Mouse (Mus musculus) right cerebral cortex, postnatal 14 days (tissue): ENCODE measurements at regions not wholly inside any gene's neighbourhood (a gene's known extent, or its start where the extent isn't known, plus 50 kb on each side); places are given as distances from the start of the nearest gene placed in this dataset.
A peak's percentile ranks its signal among the peaks of the same experiment; 100 is the strongest.

ENCODE experiments used
- DNase-seq: peaks from one replicate; pipeline ENCODE4 v3.0.0; 2022

DNA sequence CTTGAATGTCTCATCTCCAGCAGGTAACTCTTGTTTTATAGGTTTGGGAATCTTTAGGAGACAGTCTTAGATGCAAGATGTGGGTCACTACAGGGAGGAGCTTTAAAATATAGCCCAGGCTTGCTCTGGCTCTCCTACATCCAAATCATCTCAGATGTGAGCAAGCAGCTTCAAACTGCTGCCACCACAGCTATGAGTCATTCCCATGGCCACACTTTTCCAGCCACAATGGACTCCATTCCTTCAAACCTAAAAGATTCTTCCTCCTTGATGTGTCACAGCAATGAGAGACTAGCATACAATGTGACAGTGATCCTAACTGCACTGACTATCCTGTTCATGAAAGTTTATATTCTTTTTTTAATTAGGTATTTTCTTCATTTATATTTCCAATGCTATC lies 640.5 kb upstream of the A1bg start:
- no peak for DNase-seq

DNA sequence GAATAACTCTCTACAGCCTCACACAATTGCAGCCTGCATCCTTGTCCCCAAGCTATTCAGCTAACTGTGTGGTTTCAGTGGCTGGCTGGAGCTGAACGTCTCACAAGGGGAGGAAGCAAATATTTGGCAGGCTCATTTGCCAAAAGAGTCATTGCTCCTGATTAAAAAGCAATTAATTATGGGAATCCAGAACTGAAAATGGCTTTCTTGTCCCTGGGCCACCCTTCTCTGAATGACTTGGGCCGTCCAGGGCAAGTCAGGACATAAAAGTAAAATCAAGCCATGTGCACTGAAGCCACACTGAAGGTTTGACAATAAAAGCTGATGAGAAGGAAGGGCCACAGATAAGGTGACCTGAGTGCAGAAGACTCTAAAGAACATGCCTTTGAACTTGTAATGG lies 639.4 kb upstream of the A1bg start:
- DNase-seq, result no peak

DNA sequence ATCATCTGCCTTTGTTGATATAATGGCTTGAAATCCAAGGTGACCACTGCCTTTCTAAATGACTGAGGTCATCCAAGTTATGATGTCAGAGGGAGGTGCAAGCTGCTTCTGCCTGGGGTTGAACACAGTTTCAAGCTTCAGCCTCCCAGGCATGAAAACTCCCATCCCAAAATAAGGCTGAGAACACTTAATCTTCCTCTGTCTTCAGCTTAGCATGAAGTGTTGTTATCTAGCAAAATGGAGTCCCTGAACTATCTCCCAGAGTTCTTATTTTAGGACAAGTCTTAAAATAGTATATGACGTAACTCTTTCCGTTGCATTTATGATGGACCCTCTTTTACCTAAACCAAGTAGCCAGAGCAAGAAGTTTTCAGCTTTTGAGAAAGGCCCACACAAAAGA lies 631.1 kb upstream of the A1bg start:
- no peak for DNase-seq

GRCm38 (mm10) chr15:61553081-61553680 lies 630.4 kb upstream of the A1bg start:
- no peak for DNase-seq

- no peak for DNase-seq
Observed at GRCm38 (mm10) chr15:61551206-61551605, 628.4 kb upstream of the A1bg start.

- DNase-seq, result no peak
Observed at GRCm38 (mm10) chr15:61548400-61548799, 625.6 kb upstream of the A1bg start.

- no peak for DNase-seq
Observed at GRCm38 (mm10) chr15:61546608-61547007, 623.8 kb upstream of the A1bg start.

DNA sequence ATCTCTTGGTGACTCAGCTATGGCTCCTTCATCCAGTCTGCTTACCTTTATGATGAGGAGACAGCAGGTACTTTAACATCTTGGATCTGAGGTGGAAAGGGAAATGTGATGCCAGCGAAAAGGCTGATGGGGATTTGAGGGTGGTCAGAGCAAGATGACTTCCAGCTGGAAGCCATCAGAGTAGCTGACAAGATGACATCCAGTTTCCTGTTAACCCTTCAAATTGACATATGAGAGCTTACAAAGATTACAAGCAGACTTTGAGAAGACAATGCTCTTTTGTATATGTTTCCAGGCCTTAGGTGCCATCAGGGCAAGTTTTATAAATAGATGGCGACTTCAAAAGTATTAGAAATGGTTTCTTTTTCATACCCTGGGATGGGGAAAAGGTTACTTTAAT lies 621.3 kb upstream of the A1bg start:
- DNase-seq, result no peak

- DNase-seq, result no peak
Observed at GRCm38 (mm10) chr15:61541643-61542042, 618.8 kb upstream of the A1bg start.

GRCm38 (mm10) chr15:61540753-61541421 lies 618.1 kb upstream of the A1bg start:
- DNase-seq, result no peak

- no peak for DNase-seq
Observed at GRCm38 (mm10) chr15:61538930-61539329, 616.1 kb upstream of the A1bg start.

DNA sequence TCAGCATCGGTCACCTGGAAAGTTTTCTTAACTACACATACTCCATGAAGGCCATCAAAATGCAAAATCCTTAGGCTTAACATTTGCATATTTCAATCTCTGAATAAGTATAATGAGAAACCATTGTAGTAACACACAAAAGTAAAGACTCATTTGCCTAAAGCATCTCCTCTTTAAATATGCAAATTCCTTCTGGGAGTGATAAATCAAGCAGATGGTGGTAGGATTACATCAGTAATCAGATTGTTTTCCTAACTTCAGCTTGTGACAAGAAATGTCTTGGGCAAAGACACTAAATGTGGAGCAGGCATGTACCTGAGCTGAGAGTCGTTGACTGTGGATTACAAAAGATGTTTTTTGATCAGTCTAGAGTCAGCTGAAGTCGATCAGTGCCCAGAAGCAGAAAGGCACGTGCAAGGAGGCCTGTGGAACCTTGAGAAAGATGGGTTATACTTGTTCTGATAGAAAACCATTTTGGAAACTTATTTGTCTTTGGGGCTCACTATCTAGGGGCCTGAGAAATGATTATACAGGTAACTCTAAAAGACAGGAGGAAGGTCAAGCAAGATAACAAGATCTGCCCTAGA lies 615.5 kb upstream of the A1bg start:
- no peak for DNase-seq

DNA sequence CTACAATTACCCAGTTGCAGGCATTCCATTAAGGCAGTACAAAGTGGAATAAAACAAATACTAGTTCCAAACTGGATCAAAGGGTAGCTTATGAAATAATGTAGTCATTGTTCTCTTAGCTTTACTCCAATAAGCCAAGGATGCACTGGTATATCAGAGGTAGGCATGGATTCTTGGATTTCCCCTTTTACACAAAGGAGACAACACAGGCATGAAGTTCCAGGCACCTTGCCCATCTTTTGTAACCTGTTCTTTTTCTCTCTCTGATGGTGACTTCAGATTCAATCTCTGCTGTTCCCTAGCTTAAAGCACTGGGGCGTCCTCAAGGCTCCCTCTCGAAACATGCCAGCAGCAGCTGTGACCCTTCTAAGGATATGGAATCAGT lies 613.5 kb upstream of the A1bg start:
- no peak for DNase-seq

GRCm38 (mm10) chr15:61535644-61536331 lies 613.0 kb upstream of the A1bg start:
- no peak for DNase-seq

DNA sequence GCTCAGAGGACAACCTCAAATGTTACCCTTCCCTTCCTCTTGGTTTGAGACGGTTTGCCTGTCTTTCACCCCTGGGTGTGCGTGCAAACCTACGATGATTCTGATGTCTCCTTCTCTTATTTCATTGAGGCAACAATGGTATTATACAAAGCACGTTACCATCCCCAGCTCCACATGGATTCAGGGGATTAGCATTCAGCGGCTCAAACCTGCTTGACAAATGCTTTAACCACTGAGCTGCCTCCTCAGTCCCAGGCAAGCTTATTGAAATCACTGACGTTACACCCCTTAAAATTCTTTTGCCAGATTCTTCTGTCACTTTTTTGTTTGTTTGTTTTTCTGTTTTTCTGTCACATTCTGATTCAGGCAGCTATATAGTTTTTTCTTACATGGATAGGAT lies 612.4 kb upstream of the A1bg start:
- no peak for DNase-seq

DNA sequence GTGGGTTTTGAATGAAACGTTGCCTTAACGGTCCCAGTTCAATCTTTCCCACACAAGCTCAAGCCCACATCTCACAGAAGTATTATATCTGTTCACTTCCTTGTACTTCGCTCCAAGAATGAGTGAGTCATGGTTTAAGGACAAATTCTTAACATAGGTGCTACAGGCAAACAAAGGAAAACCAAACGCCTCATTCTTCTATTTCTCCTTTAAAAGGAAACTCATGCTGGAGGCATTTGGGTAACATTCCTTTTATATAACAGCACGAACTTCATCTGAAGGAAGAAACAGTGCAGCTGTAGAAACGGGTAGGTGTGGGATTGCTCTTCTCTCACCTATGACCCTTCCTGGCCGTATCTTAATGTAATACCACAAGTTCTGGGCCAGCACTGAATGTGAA lies 610.0 kb upstream of the A1bg start:
- no peak for DNase-seq

- DNase-seq, result no peak
Observed at GRCm38 (mm10) chr15:61532040-61532439, 609.2 kb upstream of the A1bg start.

GRCm38 (mm10) chr15:61523036-61523435 lies 600.2 kb upstream of the A1bg start:
- DNase-seq, result no peak

DNA sequence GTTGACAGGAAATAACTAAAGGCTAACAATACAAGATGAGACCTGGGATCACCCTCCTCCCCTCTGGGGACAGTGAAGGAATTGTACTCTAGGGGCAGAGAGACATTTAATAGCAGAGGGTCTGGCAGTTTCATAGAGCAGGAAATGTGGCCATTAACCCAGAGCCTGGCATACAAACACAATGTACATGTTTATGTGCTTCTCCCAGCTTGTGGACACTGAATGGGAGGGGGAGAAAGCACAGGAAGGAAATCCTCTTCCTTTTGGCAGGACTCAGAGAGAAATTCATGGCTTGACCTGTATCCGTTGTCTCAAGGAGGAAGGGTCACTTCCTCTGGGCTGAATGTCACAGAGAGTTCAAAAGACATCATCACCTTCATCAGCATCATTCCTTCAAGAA lies 594.5 kb upstream of the A1bg start:
- DNase-seq, result no peak

DNA sequence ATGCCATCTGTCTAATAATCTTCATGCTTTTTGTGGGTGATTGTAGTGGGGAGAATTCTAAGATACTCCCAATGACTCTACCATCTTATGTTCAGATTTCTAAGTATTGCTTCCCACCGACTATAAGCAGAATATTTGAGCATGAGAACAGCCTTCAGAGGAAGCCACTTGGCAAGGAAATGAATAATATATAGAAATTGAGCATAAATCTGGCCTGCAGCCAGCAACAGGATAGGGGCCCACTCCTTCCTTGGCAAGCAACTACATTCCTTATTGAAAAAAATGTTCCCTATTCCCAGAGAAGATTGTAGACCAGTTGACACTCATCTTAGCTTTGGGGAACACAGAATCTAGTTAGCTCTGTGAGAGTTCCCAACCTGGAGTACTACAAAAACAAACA lies 591.5 kb upstream of the A1bg start:
- peak; percentile 50 for DNase-seq

DNA sequence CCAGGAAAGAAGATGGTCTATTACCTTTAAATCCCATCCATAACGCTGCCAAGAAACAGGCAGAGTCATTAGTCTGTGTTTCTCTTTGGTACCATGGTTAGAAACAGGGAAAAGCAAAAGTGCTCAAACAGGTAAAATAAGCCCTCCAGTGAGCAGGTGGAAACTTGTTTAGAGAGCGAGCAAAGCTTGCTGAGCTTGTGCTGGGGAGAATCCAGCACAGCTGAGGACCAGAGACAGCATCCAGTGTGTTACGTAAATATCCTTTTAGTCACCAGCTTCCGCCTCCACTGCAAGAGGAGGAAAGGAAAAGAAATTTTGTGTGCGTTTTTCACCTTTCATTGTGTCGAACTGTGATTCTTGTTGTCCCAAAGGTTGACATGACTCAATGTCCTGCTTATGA lies 586.0 kb upstream of the A1bg start:
- no peak for DNase-seq

GRCm38 (mm10) chr15:61506361-61506897 lies 583.6 kb upstream of the A1bg start:
- no peak for DNase-seq

- DNase-seq, result peak; percentile 5
Observed at GRCm38 (mm10) chr15:61503436-61503835, 580.6 kb upstream of the A1bg start.

DNA sequence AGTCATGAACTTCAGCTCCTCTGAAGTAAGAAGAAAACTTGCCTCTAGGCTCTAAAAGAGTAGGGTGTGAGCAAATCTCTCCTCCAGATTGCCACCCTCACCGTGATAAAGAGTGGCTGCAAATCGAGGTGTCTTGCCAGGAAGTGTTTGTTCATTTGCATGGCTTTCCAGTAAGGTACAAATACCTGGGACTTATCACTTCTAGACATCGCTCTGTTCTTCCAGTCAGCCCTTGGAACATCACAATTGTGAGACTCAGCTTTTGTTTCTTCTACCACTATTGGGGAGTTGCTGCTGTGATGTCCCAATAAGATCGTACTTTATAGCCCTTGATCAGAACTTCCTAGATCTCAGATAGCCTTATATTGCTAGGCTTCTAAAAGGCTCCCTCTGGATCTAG lies 566.9 kb upstream of the A1bg start:
- DNase-seq, result no peak
